Mouse (Mus musculus): ENCODE data around the gene 1700017N19Rik.

DNA sequence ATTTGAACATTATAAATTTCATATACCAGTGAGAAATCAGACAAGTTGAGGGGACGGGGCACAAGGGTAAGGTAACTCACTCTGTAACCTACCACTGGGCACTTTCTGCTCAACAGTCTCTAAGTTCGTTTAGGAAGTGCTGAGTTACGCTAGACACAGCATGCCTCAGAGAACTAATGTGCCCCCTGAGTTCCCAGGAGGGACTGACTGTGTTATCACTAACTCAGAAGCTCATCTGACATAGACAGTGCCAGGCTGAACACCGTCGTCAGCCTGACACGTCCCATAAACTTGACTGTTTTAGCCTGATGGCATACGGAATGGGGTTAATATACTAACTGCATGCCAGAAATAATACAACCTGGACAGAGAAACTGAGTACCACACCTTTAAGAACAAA lies 15.0 kb upstream of the 1700017N19Rik start:
- TF ChIP-seq CTCF (IDR thresholded peaks at IDR 0.05; ENCODE audit: extremely low read depth, insufficient read depth, insufficient read length, insufficient replicate concordance) (no peak), POLR2A (IDR thresholded peaks at IDR 0.05; ENCODE audit: low read depth, low read length) (no peak)
